Mouse (Mus musculus): ENCODE data around the gene Mrtfb.

GRCm38 (mm10) chr16:13266312-13266711 is 10.0 kb downstream of the Mrtfb start:
- no peak for TF ChIP-seq CTCF (IDR thresholded peaks at IDR 0.05; ENCODE audit: low read depth, low read length)
- no peak for TF ChIP-seq GATA1 (IDR thresholded peaks at IDR 0.05; ENCODE audit: borderline replicate concordance, low read length)
